Mouse (Mus musculus): ENCODE results near the gene Il4i1.

Il4i1 gene

DNA sequence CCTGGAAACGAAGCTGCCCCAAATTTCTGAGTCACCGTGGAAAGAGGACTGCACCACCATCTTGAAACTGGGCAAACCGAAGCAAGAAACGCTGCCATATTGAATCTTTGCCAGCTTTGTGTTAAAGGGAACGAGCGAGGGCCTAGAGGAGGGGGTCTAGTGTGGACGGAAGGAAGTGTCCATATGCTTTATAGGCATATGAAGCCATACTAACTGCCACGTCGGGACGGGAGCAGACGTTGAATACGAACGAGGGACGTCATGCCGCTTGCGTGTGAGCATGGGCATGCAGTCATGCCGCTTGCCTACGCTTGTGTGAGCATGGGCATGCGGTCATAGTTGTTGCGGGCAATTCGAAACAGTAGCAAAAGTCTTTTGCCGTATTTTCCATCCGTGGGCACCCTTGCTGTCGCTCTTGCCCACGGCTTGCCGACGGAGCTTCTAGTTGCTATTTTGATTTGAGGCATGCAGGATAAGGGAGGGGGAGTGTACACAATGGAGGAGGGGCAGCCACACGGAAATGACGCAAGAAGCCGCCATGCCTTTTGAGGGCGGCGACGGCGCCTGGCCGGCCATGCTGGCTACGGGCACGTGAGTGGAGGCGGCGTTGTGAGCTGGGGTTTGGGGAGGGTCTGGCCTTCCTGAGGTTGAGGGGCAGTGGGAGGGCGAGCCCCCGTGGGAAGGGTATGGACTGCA lies 33.4 kb downstream of the Il4i1 start:
- peak; percentile 88 for DNase-seq

DNA sequence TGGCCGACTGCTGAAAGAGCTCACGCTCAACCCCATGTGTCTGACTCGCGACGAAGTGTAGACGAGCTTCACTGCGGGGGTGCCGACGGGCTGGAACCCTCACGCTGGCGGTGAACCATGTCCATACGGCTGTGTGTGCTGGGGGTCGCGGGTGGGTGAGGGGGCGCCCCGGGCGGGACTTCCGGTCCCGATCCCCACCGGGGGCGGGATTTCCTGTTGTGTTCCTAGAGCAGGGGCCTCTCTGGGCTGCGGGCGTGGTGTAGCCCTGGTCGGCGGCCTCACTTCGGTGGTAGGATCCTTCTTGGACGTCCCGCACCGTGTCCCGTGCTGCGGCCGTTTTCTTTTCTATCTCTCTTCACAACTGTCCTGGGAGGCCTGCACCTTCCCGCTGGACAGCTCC lies 34.0 kb downstream of the Il4i1 start:
- DNase-seq: peak in 1 of 2 experiments; percentile 60

DNA sequence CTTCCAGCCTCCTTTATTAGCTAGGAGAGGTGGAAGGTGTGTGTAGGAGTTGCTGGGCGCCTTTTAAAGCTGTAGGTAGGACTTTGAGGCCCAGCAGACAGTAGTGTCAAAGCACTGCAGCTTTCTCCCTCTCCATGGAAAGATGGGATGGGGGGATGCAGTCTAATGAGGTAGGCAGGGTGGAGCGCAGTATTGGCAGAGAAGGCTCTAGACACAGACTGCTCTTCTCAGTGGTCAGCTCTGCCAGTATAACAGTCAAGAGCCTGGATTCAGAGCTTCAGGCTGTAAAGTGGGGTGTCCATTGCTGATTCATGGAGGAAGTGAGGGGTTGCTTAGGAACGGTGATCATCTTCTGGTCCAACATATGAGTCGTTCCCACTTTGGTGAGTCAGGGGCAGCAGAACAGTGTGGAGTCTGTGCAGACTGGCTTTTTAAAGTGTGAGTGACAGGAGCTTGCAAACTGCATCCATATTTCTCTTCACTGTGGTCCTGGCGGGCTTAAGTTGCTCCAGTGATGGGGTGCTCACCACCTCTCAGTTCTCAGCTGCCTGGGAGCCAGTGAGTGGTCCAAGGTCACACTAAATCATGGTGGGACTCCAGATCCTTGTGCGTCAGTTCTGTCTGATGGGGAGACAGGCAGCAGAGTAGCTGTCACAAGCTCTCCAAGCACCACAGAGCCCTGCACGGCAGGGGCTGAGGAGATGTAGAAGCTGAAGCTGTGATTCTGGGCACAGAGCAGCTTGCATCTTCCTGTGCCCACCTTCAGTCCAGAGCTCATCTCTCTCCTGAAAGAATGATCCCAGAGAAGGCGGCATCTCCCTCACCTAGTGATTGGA lies 34.8 kb downstream of the Il4i1 start:
- DNase-seq: no peak

DNA sequence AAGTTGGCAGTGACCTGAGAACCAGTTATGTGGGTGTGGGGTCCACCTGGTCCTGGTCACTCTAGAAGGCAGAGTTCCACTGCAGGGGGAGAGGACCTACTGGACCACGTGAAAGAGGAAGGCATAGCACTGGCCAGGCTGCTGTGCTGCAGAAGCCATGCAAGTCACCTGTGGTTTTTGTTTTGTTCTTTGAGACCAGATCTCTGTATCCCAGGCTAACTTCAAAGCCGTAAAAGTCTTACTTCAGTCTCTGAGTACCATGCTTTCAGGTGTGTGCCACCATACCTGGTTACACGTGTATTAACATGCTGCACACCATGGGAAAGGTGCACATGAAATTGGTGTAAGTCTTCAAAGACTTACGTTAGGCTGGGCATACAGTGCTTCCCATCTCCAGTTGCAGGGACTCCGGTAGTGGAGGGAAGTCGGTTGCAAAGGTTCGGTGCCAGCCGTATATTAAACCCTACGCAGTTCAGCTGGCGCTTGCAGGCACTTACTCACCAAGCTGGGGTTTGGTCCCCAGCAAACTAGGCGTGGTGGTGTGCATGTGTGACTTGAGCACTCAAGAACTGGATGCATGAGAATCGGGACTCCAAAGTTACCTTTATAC lies 35.5 kb downstream of the Il4i1 start:
- DNase-seq: no peak

DNA sequence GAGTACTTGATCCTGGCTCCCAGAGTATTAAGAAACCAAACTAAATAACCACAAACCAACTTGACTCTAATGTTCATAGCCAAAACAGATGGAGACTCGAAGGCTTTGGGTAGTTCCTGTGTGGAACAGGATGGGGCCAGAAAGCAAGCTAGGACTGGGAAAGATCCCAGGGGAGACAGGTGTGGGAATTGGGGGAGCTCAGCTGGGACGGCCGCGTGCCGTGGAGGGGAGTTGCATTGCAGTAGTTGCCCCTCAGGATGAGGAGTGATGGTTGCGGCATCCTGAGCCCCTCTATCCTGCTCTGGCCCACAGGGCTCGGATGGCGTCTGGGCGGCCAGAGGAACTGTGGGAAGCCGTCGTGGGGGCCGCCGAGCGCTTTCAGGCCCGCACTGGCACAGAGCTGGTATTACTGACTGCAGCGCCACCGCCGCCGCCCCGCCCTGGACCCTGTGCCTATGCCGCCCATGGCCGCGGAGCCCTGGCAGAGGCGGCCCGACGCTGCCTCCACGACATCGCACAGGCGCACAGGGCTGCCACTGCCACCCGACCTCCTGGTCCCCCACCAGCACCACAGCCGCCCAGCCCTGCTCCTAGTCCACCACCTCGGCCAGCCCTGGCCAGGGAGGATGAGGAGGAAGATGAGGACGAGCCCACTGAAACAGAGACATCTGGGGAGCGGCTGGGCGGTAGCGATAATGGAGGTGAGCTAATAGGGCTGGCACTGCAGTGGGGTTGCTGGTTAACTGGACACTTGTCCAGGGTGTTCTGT lies 36.3 kb downstream of the Il4i1 start:
- no peak for DNase-seq

GRCm38 (mm10) chr7:44853065-44853464 lies 36.9 kb downstream of the Il4i1 start:
- DNase-seq: no peak

- no peak for DNase-seq
Observed at GRCm38 (mm10) chr7:44853596-44854355, 37.6 kb downstream of the Il4i1 start.

DNA sequence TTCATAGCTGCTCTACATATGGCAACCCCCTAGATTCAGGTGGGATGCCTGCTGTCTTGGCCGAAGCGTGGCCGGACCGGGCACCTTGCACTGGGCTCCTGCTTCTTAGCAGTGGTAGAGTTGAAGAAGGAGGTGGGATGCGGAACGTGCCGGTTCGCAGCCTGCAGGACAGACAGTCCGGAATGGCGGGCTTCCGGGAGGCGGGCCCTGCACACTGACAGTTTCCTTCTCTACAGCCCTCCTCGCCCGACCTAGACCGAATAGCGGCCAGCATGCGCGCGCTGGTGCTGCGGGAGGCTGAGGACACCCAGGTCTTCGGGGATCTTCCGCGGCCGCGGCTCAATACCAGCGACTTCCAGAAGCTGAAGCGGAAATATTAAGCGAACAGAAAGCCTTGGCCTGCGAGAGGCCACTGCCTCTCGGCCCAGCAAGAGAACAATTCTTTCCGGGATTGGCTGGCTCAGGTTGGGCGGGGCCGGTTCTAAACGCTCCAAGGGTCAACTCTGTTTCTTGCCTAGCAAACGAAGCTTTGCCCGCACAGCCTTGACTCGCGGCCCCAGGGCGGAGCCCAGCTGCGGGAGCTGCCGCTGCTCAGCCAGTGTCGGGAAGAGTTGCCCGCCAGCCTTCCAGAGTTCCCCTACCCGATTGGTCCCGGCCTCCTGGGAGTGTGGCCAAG lies 38.3 kb downstream of the Il4i1 start:
- peak; percentile 74 to 79 for DNase-seq

DNA sequence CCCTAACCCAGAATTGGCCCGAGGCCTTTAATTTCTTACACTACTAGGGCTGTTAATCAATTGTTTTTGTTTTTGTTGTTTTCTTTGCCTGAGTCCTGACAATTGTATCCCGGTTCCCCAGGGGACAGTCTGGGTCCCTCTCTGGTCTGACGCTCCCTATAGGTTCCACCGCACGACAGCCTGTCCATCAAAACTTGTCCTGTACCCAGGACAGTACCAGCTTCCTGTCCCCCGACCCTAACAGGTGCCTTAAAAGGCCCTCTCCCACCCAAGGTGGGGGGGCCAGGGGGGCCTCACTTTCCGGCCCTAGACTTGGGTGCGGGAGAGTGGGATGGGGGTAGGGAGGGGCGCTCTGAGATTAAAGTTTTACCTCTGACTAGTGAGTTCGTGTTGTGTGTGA lies 38.8 kb downstream of the Il4i1 start:
- DNase-seq: no peak

DNA sequence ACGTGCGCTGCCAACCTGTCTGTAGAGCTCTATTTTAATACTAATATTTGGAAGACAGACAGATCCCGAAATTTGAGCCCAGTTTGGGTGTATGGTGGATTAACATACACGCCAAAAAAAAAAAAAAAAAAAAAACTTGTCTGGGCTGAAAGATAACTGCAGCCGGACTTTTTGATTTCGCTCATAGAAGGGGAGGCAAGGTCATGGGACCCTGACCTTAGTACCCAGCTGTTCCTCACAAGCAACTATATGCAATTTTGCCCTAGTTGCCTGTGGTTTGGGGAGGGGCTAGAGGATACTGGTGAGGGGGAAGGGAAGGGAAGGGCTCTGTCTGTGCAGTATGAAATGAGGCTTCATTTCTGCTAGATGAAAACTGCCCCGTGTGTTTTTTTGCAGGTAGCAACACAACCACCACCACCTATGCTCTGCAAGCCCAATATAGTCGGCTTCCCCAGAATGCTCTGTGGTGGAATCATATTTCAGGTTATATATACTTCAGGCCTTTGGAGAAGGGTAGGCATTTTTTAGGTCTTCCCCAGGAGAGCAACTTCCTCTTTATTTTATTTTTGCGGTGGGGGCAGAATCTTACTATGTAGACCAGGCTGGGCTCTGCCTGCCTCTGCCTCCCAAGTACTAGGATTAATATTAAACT lies 40.2 kb downstream of the Il4i1 start:
- peak in 1 of 2 experiments; percentile 24 for DNase-seq

GRCm38 (mm10) chr7:44857042-44857552 lies 40.9 kb downstream of the Il4i1 start, which contains the start of gene Pnkp:
Pnkp (plus strand) TSS chr7:44857139.
- DNase-seq: peak; percentile 81 to 87

DNA sequence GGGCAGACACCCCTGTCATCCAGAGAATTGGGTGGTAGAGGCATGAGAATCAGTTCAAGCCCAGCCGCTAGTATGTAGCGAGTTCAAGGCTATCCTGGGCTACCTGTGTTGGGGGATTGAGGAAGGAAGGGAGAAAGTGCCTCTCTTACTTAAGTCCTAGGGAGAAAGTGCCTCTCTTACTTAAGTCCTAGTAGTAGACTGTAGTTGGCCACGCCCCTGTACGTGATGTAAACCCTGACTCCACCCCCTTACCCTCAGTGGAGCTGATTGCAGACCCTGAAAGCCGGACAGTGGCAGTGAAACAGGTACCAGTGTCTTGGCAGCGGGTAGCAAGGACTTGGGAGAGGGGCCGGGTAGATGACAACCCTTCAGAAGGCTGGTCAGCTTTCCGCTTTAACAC lies 41.7 kb downstream of the Il4i1 start:
- peak; percentile 58 to 63 for DNase-seq

- no peak for DNase-seq
Observed at GRCm38 (mm10) chr7:44859896-44860295, 43.7 kb downstream of the Il4i1 start.

GRCm38 (mm10) chr7:44860576-44861428 lies 44.6 kb downstream of the Il4i1 start:
- peak; percentile 79 for DNase-seq

DNA sequence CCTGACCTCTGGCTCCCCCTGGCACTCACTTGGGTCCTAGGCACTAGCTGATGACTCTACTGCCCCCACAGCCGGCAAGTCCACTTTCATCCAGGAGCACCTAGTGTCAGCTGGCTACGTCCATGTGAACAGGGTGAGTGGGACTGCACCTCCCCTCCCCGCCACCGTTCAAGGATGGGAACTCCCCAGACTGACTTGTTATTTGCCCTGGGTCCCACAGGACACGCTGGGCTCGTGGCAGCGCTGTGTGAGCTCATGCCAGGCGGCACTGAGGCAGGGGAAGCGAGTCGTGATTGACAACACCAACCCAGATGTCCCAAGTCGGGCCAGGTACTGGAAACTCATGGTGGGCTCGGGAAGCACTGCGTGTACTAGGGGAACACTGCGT lies 45.2 kb downstream of the Il4i1 start:
- no peak for DNase-seq

DNA sequence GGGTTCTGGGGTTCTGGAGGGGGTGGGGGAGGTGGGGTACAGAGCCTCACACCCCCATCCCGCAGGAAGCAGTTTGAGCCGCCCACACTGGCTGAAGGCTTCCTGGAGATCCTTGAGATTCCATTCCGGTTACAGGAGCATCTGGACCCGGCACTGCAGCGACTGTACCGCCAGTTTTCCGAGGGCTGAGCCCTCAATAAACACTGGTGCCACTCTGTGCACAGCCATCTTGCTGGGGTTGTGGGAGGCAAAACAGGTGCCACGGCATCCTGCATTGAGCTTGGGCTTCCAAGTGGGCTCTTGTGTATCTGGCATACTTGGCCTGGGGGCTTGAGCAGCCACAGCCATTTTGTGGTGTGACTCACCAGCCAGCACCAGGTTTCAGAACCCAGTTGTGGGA lies 46.2 kb downstream of the Il4i1 start:
- DNase-seq: no peak

GRCm38 (mm10) chr7:44863210-44863609 lies 47.0 kb downstream of the Il4i1 start:
- DNase-seq: no peak

DNA sequence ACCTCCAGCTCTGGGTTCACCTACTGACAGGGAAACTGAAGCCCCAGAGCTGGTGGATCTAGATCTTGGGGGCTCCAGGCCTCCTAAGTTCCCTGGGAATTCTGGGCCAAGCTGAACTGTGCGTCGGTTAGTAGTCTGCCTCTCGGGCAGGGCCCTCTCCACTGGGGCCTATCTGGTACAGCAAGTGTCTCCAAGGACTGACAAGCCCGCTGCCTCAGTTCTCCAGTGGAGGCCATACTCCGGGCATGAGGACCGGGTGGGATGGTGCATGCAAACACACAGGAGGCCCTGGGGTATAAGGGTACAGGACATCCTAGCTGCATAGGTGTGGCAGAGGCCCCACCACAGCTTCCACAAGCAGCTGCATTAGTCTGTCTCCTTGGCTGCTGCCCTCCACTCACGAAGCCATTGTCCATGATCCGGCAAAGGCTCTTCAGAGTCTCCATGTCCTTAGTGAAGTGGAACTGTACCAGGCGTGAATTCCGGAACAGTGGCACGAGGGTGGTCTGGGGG lies 47.9 kb downstream of the Il4i1 start:
- DNase-seq: no peak
